Mouse (Mus musculus) liver, postnatal 0 days (tissue): ENCODE measurements around the gene Aph1a.

ENCODE experiments used
- CTCF ChIP-seq: sonication (generic); IDR thresholded peaks from 2 replicates; pipeline ENCODE4 v1.5.1; 2016; ENCODE audit warnings: antibody characterized with exemption, low read depth
- EP300 ChIP-seq: IDR thresholded peaks from 2 replicates; pipeline ENCODE4 v1.6.1; 2016; ENCODE audit warnings: antibody characterized with exemption, low read depth, mild to moderate bottlenecking

- no peak for TF ChIP-seq CTCF
- TF ChIP-seq EP300 = no peak
Measured at GRCm38 (mm10) chr3:95914706-95915105, 20.9 kb downstream of the Aph1a start.
